Mouse (Mus musculus): ENCODE results near the gene Tdrd9.
A peak's percentile ranks its signal among the peaks of the same experiment; 100 is the strongest.

The Tdrd9 gene

DNA sequence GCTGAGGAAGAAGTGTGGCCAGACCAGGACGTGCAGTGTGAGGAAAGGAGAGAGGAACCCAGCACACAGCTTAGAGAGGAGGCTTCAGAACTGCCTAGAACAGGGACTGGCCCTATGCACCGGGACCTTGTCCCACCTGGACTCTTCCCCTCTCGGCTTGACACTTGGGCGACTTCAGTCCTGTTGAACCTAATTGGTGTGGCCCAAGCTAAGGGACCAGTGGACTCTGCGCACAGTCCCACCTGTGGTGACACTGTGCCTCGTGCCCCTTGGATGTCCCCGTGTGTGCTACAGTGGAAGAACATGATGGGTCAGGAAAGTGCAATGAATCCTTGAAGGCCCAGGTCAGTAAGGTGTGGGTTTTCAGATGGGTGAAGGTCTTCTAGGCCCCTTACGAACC is 136.3 kb downstream of the Tdrd9 start:
- no peak for DNase-seq (ENCODE audit: low spot score)

DNA sequence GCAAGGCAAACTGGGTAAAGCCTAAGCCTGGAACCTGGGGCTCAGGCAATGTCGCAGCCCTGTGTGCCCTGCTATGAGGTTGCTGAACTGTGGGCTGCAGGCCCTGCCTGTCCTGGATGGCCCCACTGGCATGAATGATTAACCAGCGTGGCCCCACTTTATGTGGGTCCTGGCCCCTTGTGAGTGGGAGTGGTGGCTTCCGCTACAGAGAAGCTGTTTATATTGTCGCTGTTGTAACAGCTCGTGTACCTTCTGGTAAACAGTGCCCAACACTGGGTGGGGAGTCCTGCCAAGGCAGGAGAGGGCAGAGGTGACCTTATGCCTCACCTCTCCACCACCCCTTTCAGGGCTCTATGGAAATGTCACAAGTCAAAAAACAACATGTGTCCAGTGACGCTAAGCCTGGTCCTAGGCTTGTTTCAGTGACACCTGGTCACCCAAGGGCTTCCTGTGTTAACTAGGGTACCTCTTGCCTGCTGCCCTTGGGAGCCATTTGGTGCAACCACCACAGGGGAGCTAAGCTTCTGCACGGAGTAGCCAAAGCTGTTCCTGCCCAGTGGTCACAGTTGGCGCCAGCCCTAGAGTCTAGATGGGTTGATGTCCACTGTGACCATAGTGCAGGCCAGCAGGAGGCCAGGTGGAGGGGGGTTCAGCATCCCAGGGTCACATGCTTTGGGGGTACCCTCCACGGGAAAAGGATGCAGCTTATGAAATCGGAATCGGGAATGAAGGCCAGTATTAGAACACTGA is 137.5 kb downstream of the Tdrd9 start:
- DNase-seq (ENCODE audit: low spot score): no peak

GRCm38 (mm10) chr12:112109701-112110100 is 138.3 kb downstream of the Tdrd9 start:
- no peak for DNase-seq (ENCODE audit: low spot score)

DNA sequence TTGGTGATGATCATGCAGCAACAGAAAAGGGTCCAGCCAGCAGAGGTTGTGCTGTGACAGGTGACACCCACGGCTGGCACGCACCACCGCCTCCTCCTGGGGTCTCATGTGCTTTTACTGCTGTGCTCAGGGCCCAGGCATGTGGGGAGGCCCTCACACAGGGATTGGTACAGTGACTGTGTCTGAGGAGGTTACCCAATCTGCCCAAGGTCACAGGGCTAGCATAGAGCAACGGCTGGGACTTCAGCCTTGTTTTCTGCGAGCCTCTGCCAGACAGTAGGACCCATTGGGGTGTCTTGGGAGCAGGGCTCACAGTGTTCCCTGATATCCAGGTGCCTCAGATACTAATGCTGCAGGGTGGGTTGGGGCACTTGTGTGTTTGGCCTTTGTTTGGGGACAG is 140.0 kb downstream of the Tdrd9 start:
- DNase-seq (ENCODE audit: low spot score): no peak

DNA sequence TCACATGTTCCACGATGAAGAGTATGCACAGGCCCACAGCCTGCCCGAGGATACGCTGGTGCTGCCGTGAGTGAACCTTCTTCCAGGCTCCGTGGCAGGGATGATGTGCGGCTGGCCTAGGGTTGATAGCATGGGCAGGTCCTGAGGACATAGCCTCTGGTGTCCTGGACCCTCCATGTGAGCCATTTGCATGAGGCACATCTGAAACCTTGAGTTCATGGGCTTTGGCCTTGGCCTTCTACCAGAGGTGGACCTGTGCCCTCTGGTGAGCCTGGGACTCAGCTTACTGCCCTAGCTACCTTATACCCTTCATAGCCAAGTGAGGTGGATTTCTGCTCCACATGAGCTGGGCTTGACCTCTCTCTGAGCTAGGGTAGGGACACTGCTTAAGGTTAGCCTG is 140.9 kb downstream of the Tdrd9 start:
- DNase-seq (ENCODE audit: low spot score): no peak

- no peak for DNase-seq (ENCODE audit: low spot score)
Observed at GRCm38 (mm10) chr12:112112686-112113396, 141.5 kb downstream of the Tdrd9 start.

DNA sequence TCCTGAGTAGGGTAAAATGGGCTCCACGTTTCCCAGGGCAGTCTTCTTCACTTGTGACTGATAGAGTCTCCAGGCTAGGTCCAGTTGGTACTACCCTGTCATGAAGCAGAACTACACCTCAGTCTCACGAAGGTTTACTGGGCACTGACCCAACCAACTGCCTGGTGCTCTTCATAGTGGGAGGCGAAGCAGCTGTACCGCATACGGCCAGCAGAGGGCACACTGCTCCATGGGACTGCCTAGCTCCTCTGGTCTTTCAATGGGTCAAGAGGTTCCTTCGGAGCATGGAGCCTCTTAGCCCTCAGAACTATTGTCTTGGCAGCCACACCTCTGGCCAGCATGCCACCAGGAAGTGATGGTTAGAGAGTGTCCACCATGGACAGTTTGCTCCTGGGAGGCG is 142.4 kb downstream of the Tdrd9 start:
- peak; percentile 90 for DNase-seq (ENCODE audit: low spot score)

- no peak for DNase-seq (ENCODE audit: low spot score)
Observed at GRCm38 (mm10) chr12:112117006-112117405, 145.6 kb downstream of the Tdrd9 start.

DNA sequence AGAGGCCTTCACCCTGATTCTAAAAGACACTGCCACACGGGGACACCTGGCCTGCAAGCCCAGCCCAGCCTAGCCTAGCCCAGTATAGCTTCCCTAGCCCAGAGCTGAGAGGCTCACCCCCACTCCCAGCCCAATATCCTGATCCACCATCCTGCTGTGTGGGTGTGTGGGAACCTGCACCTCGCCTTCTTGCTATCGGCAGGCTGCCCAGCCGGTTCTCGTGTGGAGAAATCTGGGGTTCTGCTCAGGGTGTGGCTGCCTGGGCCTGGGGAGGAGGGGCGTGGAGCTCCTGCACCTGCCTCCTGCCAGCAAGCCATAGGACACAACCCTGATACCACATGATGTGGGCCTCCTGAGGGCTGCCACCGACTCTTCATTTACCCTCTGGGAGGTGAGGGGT is 146.3 kb downstream of the Tdrd9 start:
- peak; percentile 71 for DNase-seq (ENCODE audit: low spot score)

Data from layer of hippocampus, adult 11-12 months (tissue).